Mouse (Mus musculus) thymus, adult 2 months (tissue): ENCODE data around the gene C1rb. TPM values are rescaled to one million over a fixed set of nuclear protein-coding genes. Genes with fewer than 3 reads are reported as not detected.
"Not testable (repeated sequence)": the region's sequence is repeated elsewhere in the genome, so short reads cannot be mapped to it uniquely, and the experiment has no call there.

Experiments
- DNase-seq: peaks from one replicate; pipeline ENCODE4 v3.0.0; 2021
- H3K27ac ChIP-seq: fragments of 200-500 bp; 2 replicates; pipeline ENCODE4 v1.5.1; 2012; ENCODE audit warnings: low read length, control low read depth; ENCODE audit not compliant: control insufficient read depth, insufficient read depth
- H3K27me3 ChIP-seq: fragments of 200-500 bp; 2 replicates; pipeline ENCODE4 v1.6.1; 2012; ENCODE audit warnings: mild to moderate bottlenecking, low read length, moderate library complexity, mixed read lengths; ENCODE audit not compliant: control insufficient read depth, insufficient read depth
- H3K36me3 ChIP-seq: fragments of 200-500 bp; 2 replicates; pipeline ENCODE4 v1.6.1; 2012; ENCODE audit warnings: mild to moderate bottlenecking, low read length, moderate library complexity; ENCODE audit not compliant: control insufficient read depth, insufficient read depth
- H3K4me1 ChIP-seq: fragments of 200-500 bp; replicated peaks from 2 replicates; pipeline ENCODE4 v1.6.1; 2012; ENCODE audit warnings: low read length; ENCODE audit not compliant: control insufficient read depth, insufficient read depth
- H3K4me3 ChIP-seq: fragments of 200-500 bp; 2 replicates; pipeline ENCODE4 v1.5.1; 2012; ENCODE audit warnings: mild to moderate bottlenecking, low read length, control low read depth, moderate library complexity; ENCODE audit not compliant: control insufficient read depth, insufficient read depth
- CTCF ChIP-seq: fragments of 200-500 bp; IDR thresholded peaks from 2 replicates; pipeline ENCODE4 v1.5.1; 2012; ENCODE audit warnings: mild to moderate bottlenecking, control low read depth, low read length, moderate library complexity, borderline replicate concordance; ENCODE audit not compliant: control insufficient read depth, poor library complexity, insufficient read depth; ENCODE audit errors: extremely low read depth
- POLR2A ChIP-seq: fragments of 200-500 bp; IDR thresholded peaks from 2 replicates; pipeline ENCODE4 v1.6.1; 2012; ENCODE audit warnings: mild to moderate bottlenecking, low read length, control low read depth, moderate library complexity; ENCODE audit not compliant: control insufficient read depth, poor library complexity, insufficient read depth; ENCODE audit errors: extremely low read depth
- WGBS: fragments of 180-500 bp; shearing (Covaris S2); methylation state at CpG from one replicate; pipeline ENCODE4 v1.1.7; 2018; 5-methylcytosine and 5-hydroxymethylcytosine counted together
- polyA plus RNA-seq: library from polyadenylated mRNA; depleted of rRNA; stranded (reverse); fragments of >200 nt; gene quantifications from 2 replicates; pipeline ENCODE4 v1.2.3, GENCODE M21; 2012; rRNA removed

Gene C1rb
- polyA plus RNA-seq, 1 experiment: not detected

- Histone ChIP-seq H3K4me3 (no peak overlapping the region), H3K27me3 (no peaks in the 10 kb centered on the region), H3K36me3 (no peaks in the 10 kb centered on the region), H3K27ac (no peak overlapping the region), H3K4me1 (no peaks in the 10 kb centered on the region)
- WGBS: 97% methylated on average over 4 of the region's 4 CpGs
- TF ChIP-seq POLR2A (no peak), CTCF (no peak)
- DNase-seq: no peak
Measured at GRCm38 (mm10) chr6:124602031-124602430, 31.9 kb downstream of the C1rb start.

- WGBS: 95% methylated on average over 13 of the region's 13 CpGs
- no peak overlapping the region for H3K27ac ChIP-seq
Measured at GRCm38 (mm10) chr6:124625612-124626011, 55.5 kb downstream of the C1rb start.

GRCm38 (mm10) chr6:124626184-124626583, 56.1 kb downstream of the C1rb start:
- not testable (repeated sequence) for H3K4me3 ChIP-seq, H3K4me1 ChIP-seq, H3K36me3 ChIP-seq, H3K27ac ChIP-seq, DNase-seq, H3K27me3 ChIP-seq
- 56% methylated on average over 1 of the region's 1 CpGs for WGBS

More at GRCm38 (mm10) chr6:124625612-124626011, 55.5 kb downstream of the C1rb start:
- no peak overlapping the region for H3K4me3 ChIP-seq
- H3K27me3 ChIP-seq: no peaks in the 10 kb centered on the region
- no peaks in the 10 kb centered on the region for H3K4me1 ChIP-seq
- DNase-seq: no peak
- no peaks in the 10 kb centered on the region for H3K36me3 ChIP-seq
- no peak for TF ChIP-seq CTCF
- no peak for TF ChIP-seq POLR2A

GRCm38 (mm10) chr6:124630763-124631162, 60.7 kb downstream of the C1rb start:
- 54% methylated on average over 4 of the region's 4 CpGs for WGBS
- H3K27me3 ChIP-seq: no peaks in the 10 kb centered on the region
- no peaks in the 10 kb centered on the region for H3K36me3 ChIP-seq

More at GRCm38 (mm10) chr6:124630763-124631162, 60.7 kb downstream of the C1rb start:
- DNase-seq: no peak
- no peak for TF ChIP-seq POLR2A
- TF ChIP-seq CTCF: no peak
- Histone ChIP-seq H3K27ac (no peak overlapping the region), H3K4me1 (no peaks in the 10 kb centered on the region), H3K4me3 (no peak overlapping the region)

Other genes with a start within 250 kb of the C1rb start
- gene Pex5, start 155.2 kb upstream of the C1rb start, polyA plus RNA-seq: 47.6 and 49.2 TPM in 2 replicates
- gene Clstn3, start 105.5 kb upstream of the C1rb start, polyA plus RNA-seq: 9.0 and 16.6 TPM in 2 replicates
- gene C1rl, start 77.2 kb upstream of the C1rb start, polyA plus RNA-seq: 1.2 and 1.5 TPM in 2 replicates
- gene C1ra, start 57.9 kb upstream of the C1rb start, polyA plus RNA-seq: 9.9 and 11.3 TPM in 2 replicates
- 17.3 and 26.8 TPM in 2 replicates for gene C1s1, start 27.9 kb upstream of the C1rb start, polyA plus RNA-seq
- 0.08 and 0.13 TPM in 2 replicates for gene C1s2, start 65.8 kb downstream of the C1rb start, polyA plus RNA-seq
- gene Lpcat3, start 92.7 kb downstream of the C1rb start, polyA plus RNA-seq: 173 and 184 TPM in 2 replicates
- gene Emg1, start 141.9 kb downstream of the C1rb start, polyA plus RNA-seq: 203 and 210 TPM in 2 replicates
- 150 and 171 TPM in 2 replicates for gene Phb2, start 142.0 kb downstream of the C1rb start, polyA plus RNA-seq
- 210 and 212 TPM in 2 replicates for gene Ptpn6, start 168.4 kb downstream of the C1rb start, polyA plus RNA-seq
- 265 and 352 TPM in 2 replicates for gene Grcc10, start 171.1 kb downstream of the C1rb start, polyA plus RNA-seq
- not detected in 2 replicates for gene Gm45234, start 185.7 kb downstream of the C1rb start, polyA plus RNA-seq
- gene Atn1, start 186.2 kb downstream of the C1rb start, polyA plus RNA-seq: 48.3 and 51.6 TPM in 2 replicates
- gene Eno2, start 199.4 kb downstream of the C1rb start, polyA plus RNA-seq: 10.2 and 12.9 TPM in 2 replicates
- 4.0 and 5.5 TPM in 2 replicates for gene Lrrc23, start 209.4 kb downstream of the C1rb start, polyA plus RNA-seq
- 7.1 and 8.1 TPM in 2 replicates for gene Spsb2, start 238.4 kb downstream of the C1rb start, polyA plus RNA-seq
- 171 and 181 TPM in 2 replicates for gene Tpi1, start 244.0 kb downstream of the C1rb start, polyA plus RNA-seq